Mouse (Mus musculus) stomach, postnatal 0 days (tissue): ENCODE data around the gene Samd14. TPM values are rescaled to one million over a fixed set of nuclear protein-coding genes. Genes with fewer than 3 reads are reported as not detected.

Source experiments
- ATAC-seq: fragments of 200-750 bp; cut with Nextera tagmentation; 2 replicates; pipeline ENCODE4 v1.8.0; 2017; ENCODE audit not compliant: low FRiP score, low TSS enrichment
- DNase-seq: peaks from one replicate; pipeline ENCODE4 v3.0.0-alpha.2; 2016; ENCODE audit warnings: low spot score
- H3K27ac ChIP-seq: fragments of 300-500 bp; sonication (generic); replicated peaks from 2 replicates; pipeline ENCODE4 v1.5.1; 2014; ENCODE audit warnings: mild to moderate bottlenecking, control low read depth
- H3K27me3 ChIP-seq: fragments of 300-500 bp; sonication (generic); 2 replicates; pipeline ENCODE4 v1.6.1; 2014; ENCODE audit warnings: low read length; ENCODE audit not compliant: control insufficient read depth, insufficient read depth
- H3K36me3 ChIP-seq: fragments of 300-500 bp; sonication (generic); 2 replicates; pipeline ENCODE4 v1.6.1; 2014; ENCODE audit warnings: low read length, mixed read lengths; ENCODE audit not compliant: control insufficient read depth, insufficient read depth
- H3K4me1 ChIP-seq: fragments of 300-500 bp; sonication (generic); replicated peaks from 2 replicates; pipeline ENCODE4 v1.6.1; 2014; ENCODE audit warnings: antibody characterized with exemption; ENCODE audit not compliant: control insufficient read depth, insufficient read depth
- H3K4me2 ChIP-seq: fragments of 300-500 bp; sonication (generic); replicated peaks from 2 replicates; pipeline ENCODE4 v1.6.1; 2014; ENCODE audit warnings: low read depth, mild to moderate bottlenecking, control low read depth, moderate library complexity
- H3K4me3 ChIP-seq: fragments of 300-500 bp; sonication (generic); 2 replicates; pipeline ENCODE4 v1.5.1; 2014; ENCODE audit warnings: low read depth, low read length, control low read depth
- H3K9ac ChIP-seq: fragments of 300-500 bp; sonication (generic); 2 replicates; pipeline ENCODE4 v1.6.1; 2014; ENCODE audit warnings: mild to moderate bottlenecking, low read length, control low read depth, mixed read lengths
- H3K9me3 ChIP-seq: fragments of 300-500 bp; sonication (generic); 2 replicates; pipeline ENCODE4 v1.6.1; 2016; ENCODE audit warnings: low read length; ENCODE audit not compliant: control insufficient read depth
- CTCF ChIP-seq: IDR thresholded peaks from 2 replicates; pipeline ENCODE4 v1.5.1; 2016; ENCODE audit warnings: antibody characterized with exemption, low read depth, mild to moderate bottlenecking, moderate library complexity
- EP300 ChIP-seq: optimal IDR thresholded peaks from 2 replicates; pipeline ENCODE3; 2016; ENCODE audit warnings: antibody characterized with exemption
- WGBS: fragments of 180-500 bp; shearing (Covaris S2); extraction: QIAGEN DNeasy Blood & Tissue Kit; methylation state at CpG from one replicate; pipeline ENCODE4 v1.1.7; 2014; 5-methylcytosine and 5-hydroxymethylcytosine counted together
- polyA plus RNA-seq: library from polyadenylated mRNA; unstranded; fragments of >200 nt; fragmentation: Nextera tagmentation; extraction: Ambion mirVana; gene quantifications from 2 replicates; pipeline ENCODE4 v1.2.1, GENCODE M21; 2015

Samd14 gene
- polyA plus RNA-seq, 1 experiment from 2014 or later, result 6.7 TPM

GRCm38 (mm10) chr11:94996101-94996500 is 13.6 kb upstream of the Samd14 start:
- no peak overlapping the region for H3K27ac ChIP-seq
- no peak for ATAC-seq
- no peak overlapping the region for H3K4me3 ChIP-seq
- H3K36me3 ChIP-seq, result peaks cover 11% of the 10 kb centered on the region; the same call in 1 of the 2 replicates
- H3K9me3 ChIP-seq, result no peaks in the 10 kb centered on the region
- peaks cover 12% of the 10 kb centered on the region for H3K4me1 ChIP-seq
- no peak for TF ChIP-seq CTCF
- no peak for TF ChIP-seq EP300
- no peaks in the 10 kb centered on the region for H3K27me3 ChIP-seq
- H3K9ac ChIP-seq, result peak overlapping the region; percentile 13; the same call in 1 of the 2 replicates
- no peak for DNase-seq
- WGBS, result 91% methylated on average over 8 of the region's 8 CpGs
- H3K4me2 ChIP-seq, result no peak overlapping the region

GRCm38 (mm10) chr11:94996984-94997383 is 12.7 kb upstream of the Samd14 start:
- 89% methylated on average over 6 of the region's 6 CpGs for WGBS
- peaks cover 17% of the 10 kb centered on the region for H3K36me3 ChIP-seq
- peaks cover 12% of the 10 kb centered on the region for H3K4me1 ChIP-seq
- DNase-seq (no peak), ATAC-seq (no peak)
- H3K4me3 ChIP-seq, result no peak overlapping the region
- no peak overlapping the region for H3K9ac ChIP-seq
- H3K27me3 ChIP-seq, result no peaks in the 10 kb centered on the region
- H3K4me2 ChIP-seq, result no peak overlapping the region
- TF ChIP-seq CTCF (no peak), EP300 (no peak)
- no peaks in the 10 kb centered on the region for H3K9me3 ChIP-seq
- no peak overlapping the region for H3K27ac ChIP-seq

- peaks cover 22% of the 10 kb centered on the region for H3K36me3 ChIP-seq
- H3K27ac ChIP-seq, result 0 out of 2 replicates have a peak overlapping the region, but pooled peaks have one; percentile 30
Observed at GRCm38 (mm10) chr11:94997596-94997995, 12.1 kb upstream of the Samd14 start.

GRCm38 (mm10) chr11:94998041-94998531 is 11.6 kb upstream of the Samd14 start:
- Histone ChIP-seq H3K4me1 (peaks cover 12% of the 10 kb centered on the region), H3K4me2 (no peak overlapping the region), H3K27ac (peak overlapping the region; percentile 30; the same call in 1 of the 2 replicates), H3K27me3 (no peaks in the 10 kb centered on the region), H3K9ac (no peak overlapping the region), H3K4me3 (no peak overlapping the region), H3K36me3 (peaks cover 27% of the 10 kb centered on the region), H3K9me3 (no peaks in the 10 kb centered on the region)
- DNase-seq (peak; percentile 67), ATAC-seq (peak; percentile 42; the same call in 1 of the 2 replicates)
- TF ChIP-seq EP300, result no peak
- whole genome bisulfite sequencing, result 57% methylated on average over 16 of the region's 16 CpGs

More at GRCm38 (mm10) chr11:94997596-94997995, 12.1 kb upstream of the Samd14 start:
- TF ChIP-seq CTCF (no peak), EP300 (no peak)
- Histone ChIP-seq H3K4me2 (no peak overlapping the region), H3K4me1 (peaks cover 12% of the 10 kb centered on the region), H3K27me3 (no peaks in the 10 kb centered on the region), H3K9ac (no peak overlapping the region), H3K9me3 (no peaks in the 10 kb centered on the region), H3K4me3 (no peak overlapping the region)
- ATAC-seq (peak; percentile 79), DNase-seq (peak; percentile 67)
- 36% methylated on average over 5 of the region's 5 CpGs for WGBS

GRCm38 (mm10) chr11:95000128-95000527 is 9.6 kb upstream of the Samd14 start:
- H3K9ac ChIP-seq, result no peak overlapping the region
- WGBS, result 73% methylated on average over 8 of the region's 8 CpGs
- peaks cover under 1% of the 10 kb centered on the region for H3K4me1 ChIP-seq
- H3K27ac ChIP-seq, result no peak overlapping the region
- DNase-seq, result no peak
- peaks cover 27% of the 10 kb centered on the region for H3K36me3 ChIP-seq
- H3K27me3 ChIP-seq, result no peaks in the 10 kb centered on the region
- no peak overlapping the region for H3K4me3 ChIP-seq
- H3K4me2 ChIP-seq, result no peak overlapping the region
- TF ChIP-seq CTCF (no peak), EP300 (no peak)
- H3K9me3 ChIP-seq, result no peaks in the 10 kb centered on the region
- no peak for ATAC-seq

GRCm38 (mm10) chr11:95000548-95000947 is 9.1 kb upstream of the Samd14 start:
- H3K4me1 ChIP-seq, result no peaks in the 10 kb centered on the region; the same call in 1 of the 2 replicates
- no peak for TF ChIP-seq EP300
- no peak for TF ChIP-seq CTCF
- no peak overlapping the region for H3K4me3 ChIP-seq
- H3K27ac ChIP-seq, result no peak overlapping the region; the same call in 1 of the 2 replicates
- peaks cover 31% of the 10 kb centered on the region for H3K36me3 ChIP-seq
- no peak overlapping the region for H3K9ac ChIP-seq
- no peak for ATAC-seq
- no peaks in the 10 kb centered on the region for H3K9me3 ChIP-seq
- no peak for DNase-seq
- no peak overlapping the region for H3K4me2 ChIP-seq
- no peaks in the 10 kb centered on the region for H3K27me3 ChIP-seq
- 23% methylated on average over 4 of the region's 4 CpGs for WGBS
